Mouse (Mus musculus): ENCODE results near the gene Lonrf2. TPM values are rescaled to one million over a fixed set of nuclear protein-coding genes. Genes with fewer than 3 reads are reported as not detected.

Gene Lonrf2
- polyA plus RNA-seq, 1 experiment from 2014 or later: not detected

- Histone ChIP-seq H3K4me3 (ENCODE audit: inconsistent target) (no peak overlapping the region), H3K79me2 (ENCODE audit: inconsistent target) (no peaks in the 10 kb centered on the region), H3K36me3 (ENCODE audit: inconsistent target) (no peaks in the 10 kb centered on the region), H3K27ac (no peak overlapping the region)
- WGBS (ENCODE audit: missing documents): 22% methylated on average over 11 of the region's 11 CpGs
Observed at GRCm38 (mm10) chr1:38767812-38768211, 68.7 kb downstream of the Lonrf2 start.

DNA sequence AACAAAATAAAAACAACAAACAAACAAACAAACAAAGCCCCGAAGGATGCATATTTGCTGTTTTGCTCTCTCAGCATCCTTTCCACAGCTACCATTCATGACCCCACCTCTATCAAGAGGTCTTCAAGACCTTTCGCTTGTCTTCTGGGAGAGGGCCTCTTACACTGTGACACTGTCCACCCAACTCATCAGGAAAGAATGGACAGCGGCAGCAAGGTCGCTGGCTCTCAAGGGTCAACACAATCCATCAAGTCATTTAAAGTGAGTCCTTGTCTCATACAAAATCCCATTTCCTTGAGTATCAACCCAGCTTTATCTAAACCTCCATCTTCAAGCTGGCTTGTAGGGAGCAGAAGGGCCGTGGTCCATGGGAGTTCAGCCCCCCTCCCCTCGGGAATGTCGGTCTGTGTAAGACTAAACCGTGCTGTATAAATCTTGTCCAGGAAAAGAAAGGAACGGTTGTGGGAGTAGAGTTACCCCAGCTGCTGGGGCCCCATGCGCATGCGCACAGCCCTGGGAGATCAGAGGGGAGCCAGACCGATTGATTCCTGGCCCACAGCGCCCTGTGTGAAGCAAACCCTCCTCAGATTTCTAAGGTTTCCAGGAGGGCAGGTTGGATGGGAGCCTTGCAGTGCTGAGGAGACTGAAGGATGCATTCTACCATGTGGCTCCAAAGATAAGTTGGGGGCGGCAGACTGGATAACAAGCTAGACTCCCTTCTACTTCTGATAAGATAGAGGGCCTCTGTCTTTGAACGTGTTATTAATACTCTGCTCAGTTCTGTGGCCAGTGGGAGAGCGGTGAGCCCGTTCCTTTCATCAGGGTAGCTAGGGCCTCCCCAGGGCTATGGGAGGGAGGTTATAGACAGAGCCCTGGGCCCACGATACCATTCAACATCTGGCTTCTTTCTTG is 69.6 kb downstream of the Lonrf2 start:
- Histone ChIP-seq H3K27ac (no peak overlapping the region), H3K79me2 (ENCODE audit: inconsistent target) (no peaks in the 10 kb centered on the region), H3K4me3 (ENCODE audit: inconsistent target) (no peak overlapping the region), H3K36me3 (ENCODE audit: inconsistent target) (no peaks in the 10 kb centered on the region)
- 86% methylated on average over 18 of the region's 18 CpGs for WGBS (ENCODE audit: missing documents)

GRCm38 (mm10) chr1:38766254-38766653 is 70.3 kb downstream of the Lonrf2 start:
- WGBS (ENCODE audit: missing documents): 87% methylated on average over 4 of the region's 4 CpGs

DNA sequence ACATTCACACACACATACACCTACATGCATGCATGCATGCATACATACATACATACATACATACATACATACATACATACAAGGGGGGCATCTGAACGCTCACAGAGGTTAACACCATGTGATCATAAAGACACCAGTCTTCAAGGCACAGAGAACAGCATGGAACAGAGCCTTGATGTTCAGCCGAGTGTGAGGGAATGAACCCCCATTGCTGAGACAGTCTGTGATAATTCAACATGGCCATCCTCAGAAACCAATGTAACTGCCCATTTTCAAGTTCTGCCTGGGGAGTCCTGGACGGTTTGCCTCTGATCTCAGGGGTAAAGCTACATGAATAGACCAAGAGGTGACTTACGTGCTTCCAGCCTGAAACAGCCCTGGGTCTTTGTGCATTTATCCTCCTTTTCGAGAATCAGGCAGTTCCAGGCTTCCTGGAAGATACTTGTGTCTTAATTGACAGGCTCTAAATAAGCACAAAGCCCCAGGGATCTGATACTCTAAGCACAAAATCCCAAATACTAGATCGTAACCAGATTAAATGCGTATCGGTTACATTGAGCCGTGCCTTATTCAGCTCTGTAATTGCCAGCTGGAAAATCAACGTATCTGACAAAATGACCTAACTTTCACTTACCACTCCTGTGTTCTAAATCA is 72.4 kb downstream of the Lonrf2 start:
- no peak overlapping the region for H3K27ac ChIP-seq
- no peaks in the 10 kb centered on the region for H3K36me3 ChIP-seq (ENCODE audit: inconsistent target)
- WGBS (ENCODE audit: missing documents): 97% methylated on average over 10 of the region's 10 CpGs
- H3K79me2 ChIP-seq (ENCODE audit: inconsistent target): no peaks in the 10 kb centered on the region
- H3K4me3 ChIP-seq (ENCODE audit: inconsistent target): no peak overlapping the region

More at GRCm38 (mm10) chr1:38766254-38766653, 70.3 kb downstream of the Lonrf2 start:
- Histone ChIP-seq H3K27ac (no peak overlapping the region), H3K79me2 (ENCODE audit: inconsistent target) (no peaks in the 10 kb centered on the region), H3K4me3 (ENCODE audit: inconsistent target) (no peak overlapping the region), H3K36me3 (ENCODE audit: inconsistent target) (no peaks in the 10 kb centered on the region)

GRCm38 (mm10) chr1:38760424-38760823 is 76.1 kb downstream of the Lonrf2 start:
- no peak overlapping the region for H3K4me3 ChIP-seq (ENCODE audit: inconsistent target)
- no peaks in the 10 kb centered on the region for H3K79me2 ChIP-seq (ENCODE audit: inconsistent target)
- no peaks in the 10 kb centered on the region for H3K36me3 ChIP-seq (ENCODE audit: inconsistent target)
- no peak overlapping the region for H3K27ac ChIP-seq
- WGBS (ENCODE audit: missing documents): 66% methylated on average over 9 of the region's 9 CpGs

DNA sequence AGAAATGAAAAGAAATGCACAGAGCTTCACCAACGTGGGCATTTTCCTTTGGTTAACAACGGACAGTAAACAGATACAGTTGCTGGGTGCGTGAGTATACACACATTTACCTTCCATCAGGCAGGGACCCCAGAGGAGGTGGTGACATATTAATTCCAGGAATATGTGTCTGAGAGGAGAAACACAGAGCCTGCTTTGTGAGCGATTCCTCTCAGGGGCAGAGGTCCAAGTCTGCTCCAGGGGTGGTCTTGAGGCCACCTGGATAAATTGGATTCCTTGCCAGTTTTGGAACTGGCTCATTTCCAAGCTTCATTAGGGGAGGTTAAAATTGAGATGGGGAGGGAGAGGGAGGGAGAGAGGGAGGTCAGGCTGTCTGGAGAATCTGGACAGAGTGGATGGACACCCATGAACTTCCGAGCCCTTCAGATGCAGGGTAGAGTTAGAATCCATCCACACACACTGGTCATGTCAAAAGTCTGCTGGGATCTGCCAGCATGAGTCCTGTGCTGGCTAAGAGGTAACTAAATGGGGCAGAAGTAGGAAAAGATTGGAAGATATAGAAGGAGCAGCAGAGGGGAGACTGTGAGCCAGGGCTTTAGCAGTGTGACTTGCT is 78.6 kb downstream of the Lonrf2 start:
- H3K27ac ChIP-seq: no peak overlapping the region
- no peak overlapping the region for H3K4me3 ChIP-seq (ENCODE audit: inconsistent target)
- 97% methylated on average over 5 of the region's 5 CpGs for WGBS (ENCODE audit: missing documents)
- H3K36me3 ChIP-seq (ENCODE audit: inconsistent target): no peaks in the 10 kb centered on the region
- H3K79me2 ChIP-seq (ENCODE audit: inconsistent target): no peaks in the 10 kb centered on the region

DNA sequence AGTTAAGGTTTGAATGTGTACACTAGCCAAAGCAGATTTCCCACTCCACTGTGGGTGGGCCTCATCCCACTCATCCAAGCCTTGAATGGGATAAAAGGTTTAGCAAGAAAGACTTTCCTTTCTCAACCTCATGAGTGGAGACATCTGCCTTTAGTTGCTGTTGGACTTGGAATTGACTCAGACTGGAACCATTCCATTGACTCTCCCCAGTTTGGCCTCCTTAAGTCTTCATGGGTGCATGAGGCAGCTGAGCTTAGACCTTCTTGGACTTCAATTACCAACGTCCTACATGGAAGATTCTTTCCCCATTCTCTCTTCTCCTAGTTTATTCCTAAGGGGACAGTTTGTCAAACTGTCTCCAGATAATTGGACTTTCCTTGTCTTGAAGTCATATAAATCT is 92.6 kb downstream of the Lonrf2 start:
- no peaks in the 10 kb centered on the region for H3K79me2 ChIP-seq (ENCODE audit: inconsistent target)
- no peak overlapping the region for H3K4me3 ChIP-seq (ENCODE audit: inconsistent target)
- WGBS (ENCODE audit: missing documents): 78% methylated on average over 1 of the region's 1 CpGs
- no peak overlapping the region for H3K27ac ChIP-seq
- no peaks in the 10 kb centered on the region for H3K36me3 ChIP-seq (ENCODE audit: inconsistent target)

Other genes with a start within 250 kb of the Lonrf2 start
- gene Aff3, start 171.8 kb downstream of the Lonrf2 start, polyA plus RNA-seq (2018): 0.03 to 0.05 TPM in 2 of 3 replicates, not detected in the other
- gene Chst10, start 61.5 kb upstream of the Lonrf2 start, polyA plus RNA-seq (2018): 0.61 to 1.8 TPM (median 0.63 TPM) in 3 replicates
- not detected in 3 replicates for gene Nms, start 102.4 kb upstream of the Lonrf2 start, polyA plus RNA-seq (2018)
- gene Pdcl3, start 148.9 kb upstream of the Lonrf2 start, polyA plus RNA-seq (2018): 66.2 to 104 TPM (median 74.4 TPM) in 3 replicates